Mouse (Mus musculus): Measurements from ENCODE around the gene Mapk8ip2.

GRCm38 (mm10) chr15:89463334-89464235, 9.9 kb downstream of the Mapk8ip2 start:
- TF ChIP-seq CTCF (IDR thresholded peaks at IDR 0.05; ENCODE audit: control insufficient read depth, insufficient read depth, low read length): no peak
- TF ChIP-seq POLR2A (IDR thresholded peaks at IDR 0.05; ENCODE audit: borderline replicate concordance, control insufficient read depth, low read depth, low read length): no peak

Data from bone marrow, adult 2 months (tissue).